Mouse (Mus musculus) stomach, embryonic 14.5 days (tissue): ENCODE measurements around the gene Ebf4. TPM values are rescaled to one million over a fixed set of nuclear protein-coding genes. Genes with fewer than 3 reads are reported as not detected.
A peak's percentile ranks its signal among the peaks of the same experiment; 100 is the strongest.

Experiments used
- ATAC-seq: fragments of 200-750 bp; cut with Nextera tagmentation; 2 replicates; pipeline ENCODE4 v1.8.0; 2017; ENCODE audit warnings: low read depth, moderate TSS enrichment; ENCODE audit not compliant: insufficient number of reproducible peaks, insufficient read depth, low FRiP score
- H3K27ac ChIP-seq: fragments of 300-500 bp; sonication (generic); 2 replicates; pipeline ENCODE4 v1.5.1; 2014; ENCODE audit warnings: mild to moderate bottlenecking, low read length, moderate library complexity, mixed read lengths
- H3K27me3 ChIP-seq: fragments of 300-500 bp; sonication (generic); 2 replicates; pipeline ENCODE4 v1.6.1; 2014; ENCODE audit warnings: low read length, control low read depth, mixed read lengths; ENCODE audit not compliant: control insufficient read depth, insufficient read depth
- H3K36me3 ChIP-seq: fragments of 300-500 bp; sonication (generic); 2 replicates; pipeline ENCODE4 v1.6.1; 2014; ENCODE audit warnings: mild to moderate bottlenecking, control low read depth, low read length, moderate library complexity, mixed read lengths; ENCODE audit not compliant: control insufficient read depth, insufficient read depth
- H3K4me1 ChIP-seq: fragments of 300-500 bp; sonication (generic); 2 replicates; pipeline ENCODE4 v1.6.1; 2014; ENCODE audit warnings: low read length, control low read depth, mixed read lengths; ENCODE audit not compliant: control insufficient read depth, insufficient read depth
- H3K4me2 ChIP-seq: fragments of 300-500 bp; sonication (generic); replicated peaks from 2 replicates; pipeline ENCODE4 v1.6.1; 2014; ENCODE audit warnings: low read depth, low read length, control low read depth
- H3K4me3 ChIP-seq: fragments of 300-500 bp; sonication (generic); 2 replicates; pipeline ENCODE4 v1.5.1; 2014; ENCODE audit warnings: low read depth, low read length, control low read depth
- H3K9ac ChIP-seq: fragments of 300-500 bp; sonication (generic); replicated peaks from 2 replicates; pipeline ENCODE4 v1.6.1; 2014; ENCODE audit warnings: low read depth, mild to moderate bottlenecking, control low read depth, low read length, moderate library complexity, mixed read lengths
- H3K9me3 ChIP-seq: fragments of 300-500 bp; sonication (generic); 2 replicates; pipeline ENCODE4 v1.6.1; 2016; ENCODE audit warnings: low read depth, low read length, control low read depth; ENCODE audit not compliant: control insufficient read depth
- WGBS: fragments of 180-500 bp; shearing (Covaris S2); extraction: QIAGEN DNeasy Blood & Tissue Kit; methylation state at CpG from one replicate; pipeline ENCODE4 v1.1.7; 2014; 5-methylcytosine and 5-hydroxymethylcytosine counted together
- polyA plus RNA-seq: library from polyadenylated mRNA; unstranded; fragments of >200 nt; fragmentation: Nextera tagmentation; extraction: Ambion mirVana; gene quantifications from 2 replicates; pipeline ENCODE4 v1.2.1, GENCODE M21; 2014

Gene Ebf4
- polyA plus RNA-seq, 1 experiment from 2014 or later, result 4.7 TPM

DNA sequence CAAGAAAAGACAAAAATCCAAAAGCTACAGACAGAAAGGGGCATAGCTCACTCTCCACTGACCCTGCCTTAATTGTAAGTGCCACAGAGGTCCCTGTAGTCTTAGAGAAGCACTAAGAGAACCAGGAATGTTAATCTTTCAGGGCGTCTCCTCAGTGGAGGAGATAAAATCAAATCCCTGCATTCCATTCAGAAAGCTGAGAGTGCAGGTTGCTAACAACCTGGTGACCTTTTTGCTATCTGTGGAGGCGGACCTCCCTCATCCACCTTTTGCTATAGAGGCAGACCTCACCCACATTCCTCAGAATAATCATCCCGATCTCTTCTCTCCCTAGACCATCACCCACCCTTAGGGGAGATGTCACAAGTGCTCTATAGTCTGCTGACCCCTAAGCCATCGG lies 5.9 kb upstream of the Ebf4 start:
- Histone ChIP-seq H3K27ac (no peak overlapping the region), H3K4me2 (no peak overlapping the region), H3K9ac (no peak overlapping the region), H3K9me3 (no peaks in the 10 kb centered on the region), H3K4me1 (0 out of 2 replicates have a peak, but pooled peaks cover 3% of the 10 kb centered on the region), H3K36me3 (no peaks in the 10 kb centered on the region), H3K27me3 (no peaks in the 10 kb centered on the region), H3K4me3 (no peak overlapping the region)
- ATAC-seq, result no peak
- 43% methylated on average over 4 of the region's 4 CpGs for WGBS

DNA sequence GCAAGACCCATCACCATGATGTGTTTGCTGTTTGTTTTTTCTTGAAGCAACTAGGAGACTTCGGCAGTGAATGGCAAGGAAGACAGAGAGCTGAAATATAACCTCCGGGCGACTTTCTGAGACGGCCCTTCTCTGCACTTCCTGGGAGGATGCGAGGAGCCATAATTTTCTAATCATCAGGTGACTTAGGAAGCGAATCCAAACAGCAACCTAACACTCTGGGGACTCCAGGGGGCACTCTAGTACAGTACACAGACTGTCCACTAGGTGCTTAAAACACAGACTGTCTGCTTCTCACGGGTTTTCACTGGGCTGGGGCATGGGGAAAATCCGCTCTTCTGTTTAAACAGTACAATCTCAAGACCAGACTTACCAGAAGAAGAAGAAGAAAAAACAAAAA lies 3.5 kb upstream of the Ebf4 start:
- no peak overlapping the region for H3K4me3 ChIP-seq
- H3K9me3 ChIP-seq, result no peaks in the 10 kb centered on the region
- peaks cover 6% of the 10 kb centered on the region; the same call in 1 of the 2 replicates for H3K4me1 ChIP-seq
- WGBS, result 7% methylated on average over 8 of the region's 8 CpGs
- no peaks in the 10 kb centered on the region for H3K27me3 ChIP-seq
- H3K27ac ChIP-seq, result no peak overlapping the region
- H3K4me2 ChIP-seq, result 0 out of 2 replicates have a peak overlapping the region, but pooled peaks have one; percentile 6
- no peak overlapping the region for H3K9ac ChIP-seq
- no peaks in the 10 kb centered on the region for H3K36me3 ChIP-seq
- peak; percentile 23; the same call in 1 of the 2 replicates for ATAC-seq

DNA sequence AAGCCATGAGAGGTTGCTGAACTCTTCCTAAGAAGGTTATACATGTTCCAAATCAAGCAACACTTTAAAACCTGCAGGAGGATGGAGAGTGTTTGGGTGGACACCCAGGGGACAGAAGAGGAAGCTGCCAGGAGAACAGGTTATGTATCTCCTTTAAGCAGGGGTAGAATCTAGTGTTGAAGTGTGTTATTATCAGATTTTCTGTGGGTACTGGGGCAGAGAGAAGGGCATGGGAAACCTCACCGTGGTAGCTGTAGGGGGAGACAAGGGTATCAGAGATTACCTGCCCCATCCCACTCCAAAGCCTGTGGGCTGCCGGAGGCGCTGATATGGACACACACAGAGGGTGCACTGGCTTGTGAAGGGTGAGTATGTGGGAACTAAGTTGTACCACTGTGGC lies 2.0 kb upstream of the Ebf4 start:
- H3K4me2 ChIP-seq, result no peak overlapping the region
- H3K27me3 ChIP-seq, result no peaks in the 10 kb centered on the region
- ATAC-seq, result no peak
- WGBS, result 59% methylated on average over 3 of the region's 3 CpGs
- peaks cover 8% of the 10 kb centered on the region; the same call in 1 of the 2 replicates for H3K4me1 ChIP-seq
- H3K4me3 ChIP-seq, result no peak overlapping the region
- H3K9me3 ChIP-seq, result no peaks in the 10 kb centered on the region
- no peak overlapping the region for H3K9ac ChIP-seq
- H3K36me3 ChIP-seq, result no peaks in the 10 kb centered on the region
- H3K27ac ChIP-seq, result no peak overlapping the region

DNA sequence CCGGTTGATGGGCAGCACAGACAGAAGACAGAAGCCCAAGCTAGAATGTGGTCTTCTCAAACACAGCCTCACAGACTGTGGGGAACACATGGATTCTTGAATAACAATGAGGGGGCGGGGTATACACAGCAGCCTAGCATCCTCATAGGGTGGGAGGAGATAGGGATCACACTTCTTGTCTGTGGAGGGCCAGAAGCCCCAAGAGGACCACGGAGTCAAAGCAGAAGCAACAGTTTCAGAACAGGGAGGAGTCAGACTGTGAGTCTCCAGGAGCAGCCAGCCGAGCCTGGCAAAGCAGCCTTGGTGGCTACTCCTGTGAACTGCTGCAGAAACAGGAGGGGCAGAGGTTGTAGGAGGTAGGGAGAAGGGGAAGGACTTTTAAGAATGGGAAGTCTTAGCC lies 1.5 kb upstream of the Ebf4 start:
- Histone ChIP-seq H3K27me3 (no peaks in the 10 kb centered on the region), H3K4me3 (no peak overlapping the region), H3K9ac (no peak overlapping the region), H3K9me3 (no peaks in the 10 kb centered on the region), H3K4me2 (no peak overlapping the region), H3K27ac (no peak overlapping the region), H3K36me3 (no peaks in the 10 kb centered on the region), H3K4me1 (peaks cover 8% of the 10 kb centered on the region; the same call in 1 of the 2 replicates)
- 5% methylated on average over 4 of the region's 4 CpGs for WGBS
- no peak; the same call in 1 of the 2 replicates for ATAC-seq

DNA sequence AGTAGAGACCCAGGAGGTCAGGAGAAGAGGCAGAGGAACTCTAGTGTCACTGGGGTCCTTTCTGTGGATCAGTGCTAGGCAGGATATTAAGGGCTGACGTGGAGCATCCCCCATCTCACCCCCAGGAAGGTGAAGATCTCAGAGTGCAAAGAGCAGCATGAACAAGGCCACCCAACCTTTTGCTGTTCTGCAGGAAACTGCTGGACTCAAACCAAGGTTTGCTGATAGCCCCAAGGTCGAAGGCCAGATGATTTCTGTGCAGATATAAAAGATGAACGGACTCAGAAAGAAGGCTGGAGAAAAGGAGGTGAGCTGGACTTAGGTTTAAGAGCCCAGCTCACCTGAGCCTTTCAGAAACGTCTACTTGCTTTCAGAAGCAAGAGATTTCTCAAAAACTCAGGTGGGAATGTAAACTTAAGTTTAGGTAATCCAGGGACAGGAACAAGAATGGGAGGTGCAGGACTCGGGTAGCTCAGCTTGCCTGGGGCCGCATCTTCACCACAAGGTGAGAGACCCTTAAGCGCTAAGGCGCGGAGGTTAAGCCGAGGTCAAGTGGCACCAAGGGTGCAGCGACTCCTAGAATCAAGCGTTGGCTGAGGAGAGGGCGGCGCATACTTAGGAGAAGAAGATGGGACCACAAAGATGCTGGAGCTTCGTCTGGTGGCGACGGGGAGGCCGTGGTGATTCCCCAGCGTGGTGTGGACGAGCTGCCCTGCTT lies 592 bp upstream of the Ebf4 start:
- Histone ChIP-seq H3K27me3 (no peaks in the 10 kb centered on the region), H3K9ac (peak overlapping the region; percentile 76), H3K4me1 (peaks cover 8% of the 10 kb centered on the region; the same call in 1 of the 2 replicates), H3K4me3 (peak overlapping the region; percentile 70), H3K36me3 (no peaks in the 10 kb centered on the region), H3K9me3 (no peaks in the 10 kb centered on the region), H3K27ac (peak overlapping the region; percentile 15; the same call in 1 of the 2 replicates), H3K4me2 (peak overlapping the region; percentile 69)
- WGBS, result 7% methylated on average over 20 of the region's 20 CpGs
- no peak for ATAC-seq

DNA sequence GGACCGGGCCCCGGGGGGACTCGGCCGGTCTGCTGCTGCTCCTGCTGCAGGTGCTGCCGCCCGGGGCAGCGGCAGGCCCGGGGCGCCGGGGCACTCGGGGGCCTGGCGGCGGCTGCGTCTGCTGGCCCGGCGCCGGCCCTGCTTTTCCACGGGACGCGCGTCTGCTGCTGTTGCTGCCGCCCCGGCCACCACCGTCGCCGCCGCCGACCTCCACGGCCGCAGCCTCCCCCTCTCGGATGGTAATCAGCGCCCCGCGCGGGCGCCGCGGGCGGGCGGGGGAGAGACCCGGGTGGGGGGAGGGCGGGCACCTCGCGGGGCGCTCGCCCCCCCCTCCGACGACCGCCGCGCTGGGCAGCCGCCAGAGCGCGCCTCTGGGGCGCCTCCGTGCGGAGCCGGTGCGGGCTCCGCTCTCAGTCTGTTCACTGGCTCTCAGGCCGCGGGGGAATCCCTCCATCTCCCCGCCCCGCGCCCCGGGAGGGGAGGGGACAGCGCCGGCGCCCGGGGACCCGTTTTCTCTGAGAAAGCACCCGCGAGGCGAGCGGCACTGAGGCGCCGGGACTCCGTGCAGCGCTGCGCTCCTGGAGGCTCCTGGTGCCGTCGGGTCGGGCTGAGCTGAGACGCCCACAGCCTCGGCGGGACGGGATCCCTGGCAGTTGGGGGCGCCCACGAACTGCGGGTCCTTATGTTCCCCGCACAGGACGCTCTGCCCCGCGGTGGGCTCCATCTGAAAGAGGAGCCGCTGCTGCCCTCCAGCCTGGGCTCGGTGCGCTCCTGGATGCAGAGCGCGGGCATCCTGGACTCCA lies 563 bp downstream of the Ebf4 start:
- H3K9me3 ChIP-seq, result no peaks in the 10 kb centered on the region
- H3K4me2 ChIP-seq, result peak overlapping the region; percentile 69
- H3K4me1 ChIP-seq, result peaks cover 8% of the 10 kb centered on the region; the same call in 1 of the 2 replicates
- H3K9ac ChIP-seq, result peak overlapping the region; percentile 76
- peak overlapping the region; percentile 70 for H3K4me3 ChIP-seq
- no peaks in the 10 kb centered on the region for H3K36me3 ChIP-seq
- ATAC-seq, result peak; percentile 43
- no peaks in the 10 kb centered on the region for H3K27me3 ChIP-seq
- H3K27ac ChIP-seq, result peak overlapping the region; percentile 48; the same call in 1 of the 2 replicates
- under 1% methylated on average over 69 of the region's 99 CpGs for WGBS

DNA sequence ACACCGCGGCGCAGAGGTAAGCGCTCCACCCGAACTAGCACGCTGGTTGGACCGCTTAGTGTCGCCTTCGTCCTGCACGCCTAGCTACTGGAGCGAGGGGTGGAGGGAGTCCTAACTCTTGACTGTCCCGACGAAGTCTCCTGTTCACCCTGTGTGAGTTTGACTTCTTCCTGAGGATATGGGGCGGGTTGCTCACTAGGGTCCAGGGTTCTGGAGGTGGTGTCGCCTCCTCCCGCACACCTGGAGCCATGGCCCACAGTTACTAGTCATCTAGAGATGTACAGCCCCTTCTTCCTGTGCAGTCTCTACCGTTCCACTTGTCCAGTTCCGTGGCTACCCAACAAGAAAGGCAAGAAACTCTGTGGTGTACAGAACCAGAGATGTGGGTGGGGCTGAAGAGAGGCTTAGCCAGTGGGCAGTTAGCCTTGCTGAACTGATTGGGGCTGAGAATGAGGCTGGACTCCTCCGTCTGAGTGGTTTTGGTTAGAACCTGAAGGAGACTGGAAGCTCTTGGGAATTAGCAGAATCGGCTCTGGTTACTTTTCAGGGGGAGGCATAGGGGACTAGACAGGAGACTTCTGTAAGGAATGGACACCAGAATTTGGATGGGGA lies 1.3 kb downstream of the Ebf4 start:
- H3K36me3 ChIP-seq, result no peaks in the 10 kb centered on the region
- ATAC-seq, result no peak
- H3K4me1 ChIP-seq, result peaks cover 8% of the 10 kb centered on the region; the same call in 1 of the 2 replicates
- H3K27ac ChIP-seq, result no peak overlapping the region
- H3K4me2 ChIP-seq, result peak overlapping the region; percentile 69
- no peaks in the 10 kb centered on the region for H3K9me3 ChIP-seq
- peak overlapping the region; percentile 76; the same call in 1 of the 2 replicates for H3K9ac ChIP-seq
- peak overlapping the region; percentile 70 for H3K4me3 ChIP-seq
- WGBS, result 3% methylated on average over 20 of the region's 20 CpGs
- H3K27me3 ChIP-seq, result no peaks in the 10 kb centered on the region

DNA sequence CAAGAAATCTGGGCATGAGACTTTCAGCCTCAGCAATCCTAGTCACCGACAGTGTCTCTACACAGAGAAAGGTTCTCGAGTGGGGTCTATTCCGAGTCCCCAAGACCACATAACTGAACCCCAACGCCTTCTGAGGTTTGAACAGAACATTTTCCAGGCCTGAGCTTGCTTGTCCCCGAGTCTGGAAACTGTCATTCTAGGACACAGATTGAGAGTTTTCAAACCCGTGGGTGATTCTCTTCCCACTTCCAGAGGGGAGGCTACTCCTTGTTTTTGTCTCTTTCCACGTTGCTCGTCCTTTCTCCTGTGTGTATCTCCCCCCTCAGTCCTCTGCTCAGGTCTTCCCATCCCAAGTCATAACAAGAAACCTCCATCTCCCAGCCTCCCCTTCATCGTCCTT lies 2.6 kb downstream of the Ebf4 start:
- no peaks in the 10 kb centered on the region for H3K27me3 ChIP-seq
- no peak overlapping the region for H3K27ac ChIP-seq
- no peak overlapping the region for H3K9ac ChIP-seq
- H3K4me3 ChIP-seq, result no peak overlapping the region
- no peaks in the 10 kb centered on the region for H3K9me3 ChIP-seq
- WGBS, result 88% methylated on average over 9 of the region's 9 CpGs
- no peaks in the 10 kb centered on the region for H3K36me3 ChIP-seq
- peaks cover 8% of the 10 kb centered on the region; the same call in 1 of the 2 replicates for H3K4me1 ChIP-seq
- ATAC-seq, result no peak
- H3K4me2 ChIP-seq, result no peak overlapping the region
